Mouse (Mus musculus): ENCODE results near the gene Cdk14. TPM values are rescaled to one million over a fixed set of nuclear protein-coding genes. Genes with fewer than 3 reads are reported as not detected.
"Not testable (repeated sequence)": the region's sequence is repeated elsewhere in the genome, so short reads cannot be mapped to it uniquely, and the experiment has no call there.

Gene Cdk14
- polyA plus RNA-seq, 1 experiment, result 14.8 TPM

DNA sequence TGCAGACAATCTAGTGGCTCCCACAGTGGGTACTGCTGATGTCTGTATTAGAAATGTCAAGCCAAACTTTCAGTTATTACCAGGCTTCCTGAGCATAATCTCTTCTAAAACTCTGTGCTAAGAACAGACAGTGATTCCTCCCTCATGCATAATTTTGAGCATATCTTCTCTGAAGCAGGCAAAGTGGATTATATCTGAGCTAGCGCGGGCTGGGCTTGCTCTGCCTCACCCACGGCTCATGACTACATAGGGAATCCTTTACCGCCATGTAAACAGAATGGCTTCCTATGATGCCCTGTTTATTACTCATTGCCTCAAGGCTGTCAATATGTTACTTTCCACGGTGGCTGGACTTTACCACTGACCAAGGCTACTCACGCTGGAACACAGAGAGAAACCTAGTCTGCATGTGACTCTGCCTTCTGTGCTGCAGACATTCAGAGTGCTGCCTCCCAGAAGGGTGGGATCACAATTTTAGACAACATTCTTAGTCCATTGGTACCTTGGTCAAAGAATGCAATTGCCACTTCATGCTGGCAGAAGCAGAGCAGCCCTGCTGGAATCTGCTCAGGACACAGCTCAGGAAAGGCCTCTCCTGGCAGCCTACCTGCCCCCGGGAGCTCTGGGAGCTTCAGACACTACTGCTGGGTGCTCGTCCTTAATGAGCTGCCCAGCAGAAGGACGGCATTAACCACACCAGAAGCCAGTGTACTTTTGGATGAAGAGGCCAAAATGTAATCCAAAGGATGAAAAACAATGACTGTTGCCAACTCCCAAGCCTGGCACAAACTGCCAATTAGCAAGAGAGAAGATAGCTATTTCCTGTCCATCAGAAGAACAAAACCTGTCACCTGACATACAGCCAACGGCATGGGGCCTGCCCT, 503.5 kb downstream of the Cdk14 start:
- no peaks in the 10 kb centered on the region for H3K4me1 ChIP-seq (ENCODE audit: control insufficient read depth, insufficient read depth, low read length)
- H3K9me3 ChIP-seq (replicated peaks; ENCODE audit: control insufficient read depth, insufficient read depth, low read length, poor library complexity, severe bottlenecking), result no peaks in the 10 kb centered on the region
- no peak overlapping the region for H3K9ac ChIP-seq (ENCODE audit: low read depth, poor library complexity, severe bottlenecking)
- no peak overlapping the region for H3K4me3 ChIP-seq (ENCODE audit: low read depth, low read length)
- H3K27ac ChIP-seq (ENCODE audit: insufficient read depth, low read length), result no peak overlapping the region
- no peak for TF ChIP-seq CTCF (IDR thresholded peaks at IDR 0.05; ENCODE audit: low read depth, low read length)
- H3K27me3 ChIP-seq (ENCODE audit: control insufficient read depth, insufficient read depth, low read length, poor library complexity, severe bottlenecking), result no peaks in the 10 kb centered on the region
- H3K36me3 ChIP-seq (ENCODE audit: control insufficient read depth, insufficient read depth, low read length, poor library complexity, severe bottlenecking), result no peaks in the 10 kb centered on the region

GRCm38 (mm10) chr5:4904911-4905310, 515.2 kb downstream of the Cdk14 start:
- not testable (repeated sequence) for H3K4me1 ChIP-seq (ENCODE audit: control insufficient read depth, insufficient read depth, low read length); H3K27me3 ChIP-seq (ENCODE audit: control insufficient read depth, insufficient read depth, low read length, poor library complexity, severe bottlenecking); H3K36me3 ChIP-seq (ENCODE audit: control insufficient read depth, insufficient read depth, low read length, poor library complexity, severe bottlenecking); H3K27ac ChIP-seq (ENCODE audit: insufficient read depth, low read length); H3K9me3 ChIP-seq (replicated peaks; ENCODE audit: control insufficient read depth, insufficient read depth, low read length, poor library complexity, severe bottlenecking); H3K4me3 ChIP-seq (ENCODE audit: low read depth, low read length); H3K9ac ChIP-seq (ENCODE audit: low read depth, poor library complexity, severe bottlenecking)

DNA sequence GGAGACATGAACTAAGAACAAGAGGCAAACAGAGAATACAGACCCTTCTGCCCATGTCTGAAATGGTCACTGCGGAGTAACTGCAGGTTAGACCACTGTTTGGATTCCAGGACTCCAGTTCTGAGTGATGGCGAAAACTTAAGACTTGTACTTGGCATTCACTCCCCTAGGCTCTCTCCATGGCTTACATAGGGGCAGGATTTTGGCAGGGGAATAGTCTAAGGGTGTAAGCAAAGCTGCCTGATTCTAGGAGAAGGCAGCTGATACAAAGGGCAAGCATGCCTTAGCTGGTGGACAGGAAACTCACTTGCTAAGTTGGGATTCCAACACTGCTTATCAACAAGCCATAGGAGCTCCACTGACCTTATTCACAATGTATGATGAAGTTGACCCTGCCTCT, 521.9 kb downstream of the Cdk14 start:
- no peaks in the 10 kb centered on the region for H3K27me3 ChIP-seq (ENCODE audit: control insufficient read depth, insufficient read depth, low read length, poor library complexity, severe bottlenecking)
- H3K9ac ChIP-seq (ENCODE audit: low read depth, poor library complexity, severe bottlenecking), result no peak overlapping the region
- no peak overlapping the region for H3K27ac ChIP-seq (ENCODE audit: insufficient read depth, low read length)

DNA sequence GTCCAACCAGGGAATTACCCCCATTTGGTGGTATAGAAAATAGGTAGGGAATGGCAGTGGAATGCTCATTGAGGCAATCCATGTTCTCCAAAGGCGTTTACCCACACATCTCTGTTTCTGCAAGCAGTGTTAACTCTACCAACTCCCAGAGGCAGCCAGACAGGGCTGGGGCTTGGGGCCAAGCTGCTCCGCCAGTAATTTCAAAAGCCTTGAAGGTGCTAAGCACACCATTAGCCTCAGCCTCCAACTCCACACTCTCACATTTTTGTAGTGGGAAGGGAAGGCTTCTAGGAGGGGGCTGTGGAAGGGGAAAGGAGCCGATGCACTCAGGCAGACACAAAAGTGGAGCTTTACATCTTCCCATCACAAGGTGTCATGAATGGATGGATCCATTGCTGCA, 525.1 kb downstream of the Cdk14 start:
- no peak overlapping the region for H3K27ac ChIP-seq (ENCODE audit: insufficient read depth, low read length)
- no peaks in the 10 kb centered on the region for H3K4me1 ChIP-seq (ENCODE audit: control insufficient read depth, insufficient read depth, low read length)
- H3K9ac ChIP-seq (ENCODE audit: low read depth, poor library complexity, severe bottlenecking), result no peak overlapping the region
- no peaks in the 10 kb centered on the region for H3K36me3 ChIP-seq (ENCODE audit: control insufficient read depth, insufficient read depth, low read length, poor library complexity, severe bottlenecking)
- H3K9me3 ChIP-seq (replicated peaks; ENCODE audit: control insufficient read depth, insufficient read depth, low read length, poor library complexity, severe bottlenecking), result no peaks in the 10 kb centered on the region
- TF ChIP-seq POLR2A (IDR thresholded peaks at IDR 0.05; ENCODE audit: insufficient read depth, low read length) (no peak), EP300 (IDR thresholded peaks at IDR 0.05; ENCODE audit: insufficient read depth, low read depth, low read length) (no peak), CTCF (IDR thresholded peaks at IDR 0.05; ENCODE audit: low read depth, low read length) (no peak)
- no peak overlapping the region for H3K4me3 ChIP-seq (ENCODE audit: low read depth, low read length)
- H3K27me3 ChIP-seq (ENCODE audit: control insufficient read depth, insufficient read depth, low read length, poor library complexity, severe bottlenecking), result no peaks in the 10 kb centered on the region

More for the DNA sequence above, 521.9 kb downstream of the Cdk14 start:
- H3K36me3 ChIP-seq (ENCODE audit: control insufficient read depth, insufficient read depth, low read length, poor library complexity, severe bottlenecking), result no peaks in the 10 kb centered on the region
- H3K4me3 ChIP-seq (ENCODE audit: low read depth, low read length), result no peak overlapping the region
- H3K4me1 ChIP-seq (ENCODE audit: control insufficient read depth, insufficient read depth, low read length), result no peaks in the 10 kb centered on the region
- no peak for TF ChIP-seq POLR2A (IDR thresholded peaks at IDR 0.05; ENCODE audit: insufficient read depth, low read length)
- no peak for TF ChIP-seq EP300 (IDR thresholded peaks at IDR 0.05; ENCODE audit: insufficient read depth, low read depth, low read length)
- no peak for TF ChIP-seq CTCF (IDR thresholded peaks at IDR 0.05; ENCODE audit: low read depth, low read length)
- no peaks in the 10 kb centered on the region for H3K9me3 ChIP-seq (replicated peaks; ENCODE audit: control insufficient read depth, insufficient read depth, low read length, poor library complexity, severe bottlenecking)

DNA sequence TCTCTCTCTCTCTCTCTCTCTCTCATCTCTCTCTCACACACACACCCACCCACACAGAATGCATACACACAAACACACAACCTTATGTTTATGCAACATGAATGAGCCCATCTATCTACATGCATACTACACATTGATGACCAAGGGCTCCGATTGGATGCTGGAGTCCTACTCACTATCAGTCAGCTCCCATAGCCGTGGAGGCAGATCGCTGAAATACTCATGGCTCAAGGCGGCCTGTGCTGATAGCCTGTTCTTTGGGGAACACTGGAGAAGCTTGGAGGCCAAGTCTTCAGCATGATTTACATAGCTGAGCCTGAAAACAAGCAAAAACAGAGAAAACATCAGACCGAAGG, 526.3 kb downstream of the Cdk14 start:
- no peaks in the 10 kb centered on the region for H3K36me3 ChIP-seq (ENCODE audit: control insufficient read depth, insufficient read depth, low read length, poor library complexity, severe bottlenecking)

GRCm38 (mm10) chr5:4893206-4893851, 526.8 kb downstream of the Cdk14 start:
- H3K9ac ChIP-seq (ENCODE audit: low read depth, poor library complexity, severe bottlenecking), result no peak overlapping the region
- no peak overlapping the region for H3K4me3 ChIP-seq (ENCODE audit: low read depth, low read length)
- H3K4me1 ChIP-seq (ENCODE audit: control insufficient read depth, insufficient read depth, low read length), result no peaks in the 10 kb centered on the region
- no peaks in the 10 kb centered on the region for H3K36me3 ChIP-seq (ENCODE audit: control insufficient read depth, insufficient read depth, low read length, poor library complexity, severe bottlenecking)
- TF ChIP-seq POLR2A (IDR thresholded peaks at IDR 0.05; ENCODE audit: insufficient read depth, low read length) (no peak), EP300 (IDR thresholded peaks at IDR 0.05; ENCODE audit: insufficient read depth, low read depth, low read length) (no peak), CTCF (IDR thresholded peaks at IDR 0.05; ENCODE audit: low read depth, low read length) (no peak)
- no peaks in the 10 kb centered on the region for H3K27me3 ChIP-seq (ENCODE audit: control insufficient read depth, insufficient read depth, low read length, poor library complexity, severe bottlenecking)
- H3K27ac ChIP-seq (ENCODE audit: insufficient read depth, low read length), result no peak overlapping the region
- no peaks in the 10 kb centered on the region for H3K9me3 ChIP-seq (replicated peaks; ENCODE audit: control insufficient read depth, insufficient read depth, low read length, poor library complexity, severe bottlenecking)

More for the DNA sequence above, 526.3 kb downstream of the Cdk14 start:
- no peaks in the 10 kb centered on the region for H3K4me1 ChIP-seq (ENCODE audit: control insufficient read depth, insufficient read depth, low read length)
- H3K27ac ChIP-seq (ENCODE audit: insufficient read depth, low read length), result no peak overlapping the region
- no peak overlapping the region for H3K4me3 ChIP-seq (ENCODE audit: low read depth, low read length)
- H3K9me3 ChIP-seq (replicated peaks; ENCODE audit: control insufficient read depth, insufficient read depth, low read length, poor library complexity, severe bottlenecking), result no peaks in the 10 kb centered on the region
- H3K9ac ChIP-seq (ENCODE audit: low read depth, poor library complexity, severe bottlenecking), result no peak overlapping the region
- no peaks in the 10 kb centered on the region for H3K27me3 ChIP-seq (ENCODE audit: control insufficient read depth, insufficient read depth, low read length, poor library complexity, severe bottlenecking)
- no peak for TF ChIP-seq CTCF (IDR thresholded peaks at IDR 0.05; ENCODE audit: low read depth, low read length)
- TF ChIP-seq POLR2A (IDR thresholded peaks at IDR 0.05; ENCODE audit: insufficient read depth, low read length), result no peak
- no peak for TF ChIP-seq EP300 (IDR thresholded peaks at IDR 0.05; ENCODE audit: insufficient read depth, low read depth, low read length)
